Mouse (Mus musculus): ENCODE measurements at regions not wholly inside any gene's neighbourhood (a gene's known extent, or its start where the extent isn't known, plus 50 kb on each side); places are given as distances from the start of the nearest gene placed in this dataset.

DNA sequence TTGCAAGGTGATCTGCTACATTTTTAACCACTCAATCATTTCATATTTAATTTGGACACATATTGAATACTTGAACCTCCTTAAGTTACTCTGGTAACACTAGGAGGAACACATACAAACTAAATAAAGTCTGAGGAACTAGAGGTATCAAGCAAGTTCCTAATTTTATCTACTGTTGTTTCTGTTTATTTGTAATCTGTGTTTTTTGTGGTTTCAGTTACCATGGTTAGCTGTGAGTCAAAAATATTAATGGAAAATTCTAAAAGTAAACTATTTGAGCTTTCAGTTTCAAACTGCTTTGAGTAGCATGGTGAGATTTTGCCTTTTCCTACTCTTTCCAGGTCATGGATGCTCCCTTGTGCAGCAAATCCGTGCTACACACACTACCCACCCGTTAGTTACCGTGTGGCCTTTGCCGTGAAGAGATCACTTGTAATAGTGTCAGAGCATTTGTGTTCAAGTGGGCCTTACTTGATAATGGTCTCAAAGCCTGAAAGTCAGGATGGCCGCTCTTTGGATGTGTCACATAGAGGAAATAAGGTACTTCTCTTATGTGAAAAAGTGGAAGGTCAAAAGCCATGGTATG, 177.0 kb upstream of the Stt3b start:
- TF ChIP-seq CTCF (IDR thresholded peaks at IDR 0.05; ENCODE audit: low read depth) (no peak), EP300 (IDR thresholded peaks at IDR 0.05; ENCODE audit: low read depth) (no peak)
